Mouse (Mus musculus): ENCODE measurements at regions not wholly inside any gene's neighbourhood (a gene's known extent, or its start where the extent isn't known, plus 50 kb on each side); places are given as distances from the start of the nearest gene placed in this dataset.

GRCm38 (mm10) chr13:57091886-57092285 is 196.1 kb upstream of the Trpc7 start:
- TF ChIP-seq CTCF (IDR thresholded peaks at IDR 0.05; ENCODE audit: extremely low read depth, insufficient read length, insufficient replicate concordance, low read depth, low read length) (no peak), POLR2A (IDR thresholded peaks at IDR 0.05; ENCODE audit: low read depth, low read length) (no peak)

Data from small intestine, adult 2 months (tissue).